Mouse (Mus musculus): ENCODE results near the gene Rnf6. TPM values are rescaled to one million over a fixed set of nuclear protein-coding genes. Genes with fewer than 3 reads are reported as not detected.
A peak's percentile ranks its signal among the peaks of the same experiment; 100 is the strongest.

Gene Rnf6
- 69.2 and 69.8 TPM in 2 replicates for total RNA-seq (2021)
- long read RNA-seq, transcript Rnf6-206 (5 exons, 3,452 nt): major isoform, 91 of 159 reads
- long read RNA-seq, transcript Rnf6-201 (5 exons, 2,388 nt): minor isoform, 11 of 159 reads
- long read RNA-seq, transcript Rnf6-208 (5 exons, 3,276 nt): minor isoform, 8 of 159 reads
- long read RNA-seq, partial matches to known transcripts: 35 of 159 reads
- long read RNA-seq, other reads (novel, unspliced or antisense): 14 of 159 reads

DNA sequence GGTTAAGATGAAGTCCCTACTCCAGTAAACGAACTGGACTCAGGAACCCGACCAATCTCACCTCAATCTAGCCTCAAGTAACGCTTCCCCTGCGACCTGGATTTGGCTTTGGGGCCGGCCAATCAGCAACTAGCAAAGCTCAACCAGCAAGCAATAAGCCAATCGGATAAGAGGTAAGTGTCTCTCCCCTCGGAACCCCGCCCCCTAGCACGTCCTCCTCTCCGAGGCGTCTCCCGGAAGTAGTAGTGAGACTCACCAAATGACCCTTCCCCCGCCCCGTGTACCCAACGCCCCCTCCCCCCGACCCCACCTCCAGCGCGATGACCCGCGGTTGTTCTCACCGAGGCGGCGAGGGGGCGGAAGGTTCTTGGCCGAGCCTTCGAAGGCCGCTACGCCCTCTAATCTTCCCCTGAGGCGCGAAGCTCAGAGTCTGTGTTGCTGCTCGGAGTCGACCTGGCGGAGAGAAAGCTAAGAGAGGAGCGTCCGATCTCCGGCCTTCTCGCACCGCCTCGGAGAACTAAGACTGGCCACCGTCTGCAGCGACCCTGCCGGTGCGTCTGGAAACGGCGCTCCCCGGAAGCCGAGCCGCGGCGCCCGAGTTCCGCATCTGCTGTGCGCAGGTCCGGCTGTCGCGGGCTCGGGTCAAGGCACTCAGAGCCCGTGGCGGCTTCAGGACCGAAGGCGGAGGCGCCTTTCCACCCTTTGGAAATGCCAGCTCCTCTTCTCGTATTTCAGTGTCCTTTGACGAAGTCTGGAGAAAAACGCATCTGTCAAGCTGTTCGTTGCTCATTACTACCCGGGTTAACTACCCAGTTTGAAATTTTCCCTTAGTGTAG, at the start of gene Rnf6:
Gene Rnf6 (minus strand): TSS at position 677 of the 836 bp plus-strand sequence.
- peak; percentile 92 for DNase-seq

DNA sequence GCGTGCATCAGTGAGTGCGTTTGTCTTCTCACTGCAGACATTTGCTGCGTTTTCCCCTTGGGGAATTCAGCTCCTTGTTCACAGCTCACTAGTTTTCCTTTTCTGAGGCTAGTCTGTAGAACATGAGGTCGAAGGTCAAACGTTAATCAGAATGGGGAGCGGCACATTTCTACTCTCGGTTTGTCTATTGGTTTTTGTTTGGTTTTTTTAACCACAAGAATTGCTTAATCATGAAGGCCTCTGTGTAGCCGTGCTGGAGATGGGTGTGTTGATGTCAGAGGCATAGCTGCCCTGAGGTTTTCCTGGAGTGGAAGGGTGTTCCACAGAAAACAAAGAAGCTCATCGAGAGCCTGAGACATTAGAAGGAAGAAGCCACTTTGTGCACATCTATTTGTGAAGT, 49.2 kb upstream of the Rnf6 start:
- no peak for DNase-seq

DNA sequence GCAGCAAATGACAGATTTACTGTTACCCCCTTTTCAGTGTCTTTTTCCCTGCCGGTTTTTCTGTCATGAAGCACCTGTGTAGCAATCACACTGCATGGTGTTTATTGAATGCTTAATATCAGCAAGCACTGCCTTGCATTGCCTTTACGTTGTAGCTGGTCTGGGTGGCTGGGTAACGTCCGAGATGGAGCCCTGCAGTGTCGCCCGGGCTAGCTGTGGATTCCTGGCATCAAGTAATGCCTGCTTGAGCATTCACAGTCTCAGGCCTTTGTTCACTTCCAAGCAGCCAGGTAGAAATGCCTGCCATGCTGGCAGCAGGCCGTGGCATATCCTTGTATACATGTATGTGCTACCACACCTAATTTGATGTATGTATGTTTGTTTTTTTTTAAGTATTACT, 46.4 kb upstream of the Rnf6 start:
- no peak for DNase-seq

DNA sequence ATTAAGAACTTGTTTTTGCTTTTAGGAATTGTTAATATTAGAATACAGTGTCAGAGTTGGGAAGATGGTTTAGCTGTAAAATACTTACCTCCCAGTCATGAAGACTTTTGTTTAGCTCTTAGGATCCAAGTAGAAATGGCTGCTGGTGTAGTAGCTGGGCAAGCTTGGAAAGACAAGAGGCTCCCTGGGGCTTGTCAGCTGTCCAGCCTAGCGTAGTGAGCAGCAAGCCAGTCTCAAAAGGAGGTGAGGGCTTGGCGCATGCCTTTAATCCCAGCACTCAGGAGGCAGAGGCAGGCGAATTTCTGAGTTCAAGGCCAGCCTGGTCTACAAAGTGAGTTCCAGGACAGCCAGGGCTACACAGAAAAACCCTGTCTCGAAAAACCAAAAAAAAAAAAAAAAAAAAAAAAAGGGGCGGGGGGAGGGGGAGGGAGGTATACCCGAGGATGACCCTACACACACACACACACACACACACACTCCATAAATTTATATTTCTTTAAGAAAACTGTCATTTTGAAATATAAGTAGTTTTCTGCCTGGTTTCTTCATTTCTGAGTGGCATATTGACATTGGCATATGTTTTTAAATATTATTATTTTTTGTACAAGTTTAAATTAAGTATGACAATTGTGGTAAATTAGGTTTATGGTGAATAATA, 44.7 kb upstream of the Rnf6 start:
- no peak for DNase-seq

DNA sequence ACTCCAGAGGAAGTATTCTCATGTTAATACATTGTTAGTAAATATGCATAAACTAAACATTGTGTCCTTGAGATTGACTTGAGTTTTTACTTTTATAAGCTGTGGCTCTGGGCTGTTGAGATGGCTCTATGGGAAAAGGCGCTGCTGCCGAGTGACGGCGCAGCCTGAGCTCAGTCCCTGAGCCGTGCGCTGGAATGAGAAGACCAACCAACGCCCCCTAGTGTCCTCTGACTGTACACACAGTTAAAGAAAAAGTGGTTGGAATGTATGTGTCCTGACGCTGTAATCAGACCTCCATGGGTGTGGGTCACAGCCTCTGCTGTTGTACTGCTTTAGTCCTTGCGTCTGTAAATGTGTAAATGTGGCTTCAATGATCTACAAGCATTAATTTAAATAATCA, 38.6 kb upstream of the Rnf6 start:
- no peak for DNase-seq

DNA sequence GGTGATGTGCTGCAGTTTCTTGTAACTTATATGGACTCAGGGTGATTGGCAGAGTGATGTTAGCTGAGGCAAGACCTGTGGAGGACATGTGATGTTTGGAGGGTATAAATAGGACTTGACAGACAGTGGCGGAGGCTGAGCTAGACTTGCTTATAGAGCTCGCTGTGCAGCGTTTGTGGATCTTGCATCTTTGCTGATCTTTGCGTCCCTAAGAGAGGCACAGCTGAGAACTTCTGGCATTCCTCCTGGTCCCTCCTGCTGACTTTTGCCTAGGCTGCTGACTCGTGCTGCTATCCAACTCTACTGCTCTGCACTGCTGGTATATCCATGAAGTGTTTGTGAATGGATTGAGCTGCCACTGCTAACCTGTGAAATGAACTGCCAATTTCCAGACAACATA, 32.3 kb upstream of the Rnf6 start:
- no peak for DNase-seq

DNA sequence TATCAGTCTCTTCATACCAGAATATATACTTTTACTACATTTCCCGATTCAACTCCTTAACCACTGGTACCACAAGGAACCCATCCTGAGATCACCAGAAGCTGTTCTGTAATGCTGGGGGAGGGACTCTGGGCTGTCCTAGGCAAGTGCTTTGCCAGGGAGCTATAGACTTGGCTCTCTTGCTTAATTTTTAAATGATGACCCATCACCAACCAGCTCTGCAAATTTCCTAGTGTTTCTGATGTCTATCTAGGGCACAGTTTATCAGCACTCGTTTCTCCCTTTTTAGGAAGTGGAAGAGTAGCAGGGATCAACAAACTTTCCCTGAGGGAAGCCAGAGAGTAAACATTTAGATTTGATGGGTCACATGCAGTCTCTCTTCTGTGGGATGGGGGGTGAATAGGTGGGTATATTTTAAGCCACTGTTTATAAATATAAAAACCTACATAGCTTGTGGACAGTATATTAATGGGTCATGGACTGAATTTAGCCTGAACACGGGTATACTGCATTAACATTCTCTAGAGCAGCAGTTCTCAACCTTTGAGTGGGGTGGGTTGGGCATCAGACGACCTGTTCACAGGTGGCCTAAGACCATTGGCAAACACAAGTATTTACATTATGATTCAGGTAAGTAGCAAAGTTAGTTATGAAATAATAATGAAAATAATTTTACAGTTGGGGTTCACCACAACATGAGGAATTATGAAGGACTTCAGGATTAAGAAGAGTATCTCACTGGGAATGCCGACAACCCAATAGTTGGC, 30.5 kb upstream of the Rnf6 start:
- DNase-seq: no peak

DNA sequence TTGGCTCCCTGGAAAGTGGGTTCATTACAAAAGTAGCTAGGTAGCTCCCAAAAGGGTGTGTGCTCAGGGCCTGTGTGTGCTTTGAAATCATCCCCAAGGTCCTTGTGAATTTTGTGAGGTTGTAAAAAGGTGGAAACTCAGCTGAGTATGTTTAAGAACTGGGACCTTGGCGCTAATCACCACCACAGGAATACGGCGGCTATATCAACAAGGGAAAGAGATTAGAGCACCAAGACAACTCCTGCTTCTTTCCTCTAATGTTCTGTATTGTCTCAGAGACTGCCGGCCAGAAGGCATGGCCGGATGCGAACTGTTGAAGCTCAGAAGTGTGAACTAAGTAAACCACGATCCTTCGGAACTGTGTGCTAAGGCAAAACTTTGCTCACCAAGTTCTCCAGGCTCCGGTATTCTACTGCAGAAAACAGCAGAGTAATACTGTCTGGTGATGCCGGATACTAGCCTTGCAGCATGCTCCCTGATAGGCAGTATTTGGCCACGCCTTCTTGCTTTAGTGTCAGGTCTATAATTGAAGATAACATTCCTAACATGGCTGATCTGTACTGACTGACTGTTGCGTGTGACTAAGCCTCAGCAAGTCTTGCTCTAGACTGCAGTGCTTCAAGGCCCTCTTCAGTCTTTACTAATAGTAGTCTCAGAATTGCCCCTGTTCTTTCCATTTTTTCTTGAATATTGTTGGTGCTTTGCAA, 29.2 kb upstream of the Rnf6 start:
- no peak for DNase-seq

DNA sequence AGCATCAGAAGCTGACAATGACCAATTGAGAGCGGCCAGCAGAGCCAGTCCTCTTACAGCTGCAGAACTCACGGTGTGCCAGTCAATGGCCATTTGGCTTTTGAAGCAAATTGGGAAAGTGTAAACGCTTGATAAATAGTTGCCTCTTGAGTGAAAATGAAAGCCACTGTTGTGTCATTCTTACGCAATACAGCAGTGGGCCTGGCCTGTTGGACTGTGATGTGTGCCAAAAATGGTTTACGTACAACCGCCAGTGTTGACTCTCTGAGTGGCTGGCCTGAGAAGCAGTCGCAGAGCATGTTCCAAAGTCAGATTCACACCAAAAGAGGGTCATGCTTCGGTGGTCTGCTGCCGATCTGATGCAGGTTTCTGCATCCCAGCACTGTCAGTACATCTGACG, 27.4 kb upstream of the Rnf6 start:
- no peak for DNase-seq

DNA sequence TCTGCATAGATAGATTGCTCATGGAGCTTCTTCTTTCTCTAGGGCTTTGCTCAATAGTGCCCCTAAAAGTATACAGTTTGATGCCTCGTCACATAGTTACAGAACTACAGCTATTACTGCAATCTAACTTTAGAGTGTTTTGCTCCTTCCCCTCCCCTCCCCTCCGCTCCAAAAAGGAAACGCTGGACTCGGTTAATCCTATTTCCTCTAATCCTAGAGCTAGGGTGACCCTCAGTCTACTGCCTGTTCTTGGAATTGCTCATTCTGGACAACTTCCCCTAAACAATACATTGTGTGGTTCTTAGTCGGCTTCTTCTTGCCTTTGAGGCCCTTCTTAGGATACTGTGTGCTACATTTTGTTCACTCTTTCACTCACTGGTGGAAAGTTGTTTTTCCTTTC, 26.4 kb upstream of the Rnf6 start:
- no peak for DNase-seq

DNA sequence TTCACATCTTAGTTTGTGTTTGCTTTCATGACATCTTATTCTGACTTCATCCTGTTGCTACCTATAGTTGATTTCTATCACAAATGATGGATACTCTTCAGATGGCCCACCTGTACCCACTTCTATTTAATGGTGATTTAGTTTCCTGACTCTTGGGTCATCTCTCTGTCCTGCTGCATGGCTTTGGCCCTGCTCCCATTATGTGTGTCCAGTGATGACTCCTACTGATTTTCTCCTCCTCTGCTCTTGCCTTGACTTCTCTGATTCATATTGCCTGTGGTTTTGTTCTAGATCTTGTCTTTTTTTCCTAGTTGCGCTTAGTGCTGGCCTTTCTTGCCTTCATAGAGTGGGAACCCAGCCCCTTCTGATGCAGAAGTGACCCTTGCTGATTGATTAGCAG, 25.0 kb upstream of the Rnf6 start:
- no peak for DNase-seq

DNA sequence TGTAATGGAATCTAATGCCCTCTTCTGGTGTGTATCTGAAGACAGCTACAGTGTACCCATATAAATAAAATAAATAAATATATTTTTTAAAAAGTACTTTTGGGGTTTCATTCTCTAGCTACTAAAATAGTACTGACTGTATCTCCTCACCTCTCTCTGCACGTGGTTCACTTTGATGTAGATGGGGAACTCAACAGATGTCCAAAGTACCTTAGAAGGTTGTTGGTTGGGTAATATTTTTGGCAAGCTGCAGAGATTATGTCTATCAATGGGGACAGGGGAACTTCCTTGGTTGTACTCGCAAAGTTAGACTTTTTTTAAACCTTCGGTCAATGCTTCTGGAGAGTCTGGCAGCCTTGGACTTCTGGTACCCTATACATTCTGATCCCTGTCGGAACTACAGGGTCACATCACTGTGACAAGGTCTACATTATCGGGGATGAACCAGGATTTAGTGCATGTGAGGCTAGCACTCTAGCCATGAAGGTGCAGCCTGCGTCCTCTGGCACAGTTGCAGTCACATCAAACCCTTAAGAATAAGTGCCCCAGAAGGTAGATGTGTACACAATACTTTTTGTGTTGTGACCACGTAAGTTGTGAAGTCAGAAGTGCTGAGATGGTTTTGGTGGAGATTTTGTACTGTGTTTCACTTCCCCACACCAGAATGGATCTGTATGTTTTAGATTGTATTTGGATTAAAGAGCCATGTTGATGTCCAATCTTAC, 24.5 kb upstream of the Rnf6 start:
- DNase-seq: no peak

DNA sequence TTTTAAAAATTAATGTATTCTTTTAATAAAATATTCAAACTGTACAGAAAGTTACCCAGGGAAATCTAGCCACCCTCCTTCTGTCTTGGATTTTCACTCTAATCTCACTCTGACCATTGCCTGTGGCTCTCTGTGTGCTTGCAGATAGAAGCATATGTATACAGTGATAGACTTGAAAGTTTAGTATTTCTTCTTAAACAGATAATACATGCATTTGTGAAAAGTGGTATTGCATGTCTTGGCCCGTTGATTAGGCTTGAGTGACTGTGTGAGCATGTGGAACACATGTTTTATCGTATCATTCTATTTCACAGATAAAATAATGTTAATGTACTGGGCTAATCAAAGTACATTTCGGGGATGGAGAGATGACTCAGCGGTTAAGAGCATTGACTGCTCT, 23.8 kb upstream of the Rnf6 start:
- no peak for DNase-seq

DNA sequence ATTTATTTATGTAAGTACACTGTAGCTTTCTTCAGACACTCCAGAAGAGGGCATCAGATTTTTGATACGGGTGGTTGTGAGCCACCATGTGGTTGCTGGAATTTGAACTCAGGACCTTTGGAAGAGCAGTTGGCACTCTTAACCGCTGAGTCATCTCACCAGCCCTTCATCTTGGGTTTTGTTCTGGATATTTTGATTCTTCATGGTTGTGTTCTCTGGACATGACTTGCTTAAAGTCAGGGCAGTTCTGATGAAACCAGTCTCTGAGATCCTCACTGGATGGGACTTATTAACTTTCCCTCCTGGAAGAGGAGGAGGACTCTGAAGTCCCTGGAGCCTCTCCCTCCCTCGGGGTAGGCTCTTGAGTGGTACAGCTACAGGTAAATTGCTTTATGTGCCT, 19.8 kb upstream of the Rnf6 start:
- DNase-seq: no peak

DNA sequence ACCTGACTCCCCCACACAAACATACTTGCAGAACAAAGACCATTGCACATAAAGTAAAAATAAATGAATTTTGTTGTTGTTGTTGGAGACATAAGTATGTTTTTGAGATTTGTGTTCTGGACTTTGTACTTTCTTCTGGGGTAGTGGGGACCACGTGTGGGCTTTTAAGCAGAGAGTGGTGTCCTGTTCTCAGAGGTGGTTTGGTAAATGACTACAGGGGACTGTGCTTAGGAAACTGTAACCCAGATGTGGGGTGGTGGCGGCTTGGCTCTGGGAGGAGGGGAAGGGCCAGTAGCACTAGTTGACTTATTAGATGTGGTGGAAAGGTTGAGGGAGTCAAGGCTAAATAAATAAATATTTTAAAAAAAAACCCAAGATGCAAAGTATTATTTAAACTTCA, 19.4 kb upstream of the Rnf6 start:
- DNase-seq: no peak

DNA sequence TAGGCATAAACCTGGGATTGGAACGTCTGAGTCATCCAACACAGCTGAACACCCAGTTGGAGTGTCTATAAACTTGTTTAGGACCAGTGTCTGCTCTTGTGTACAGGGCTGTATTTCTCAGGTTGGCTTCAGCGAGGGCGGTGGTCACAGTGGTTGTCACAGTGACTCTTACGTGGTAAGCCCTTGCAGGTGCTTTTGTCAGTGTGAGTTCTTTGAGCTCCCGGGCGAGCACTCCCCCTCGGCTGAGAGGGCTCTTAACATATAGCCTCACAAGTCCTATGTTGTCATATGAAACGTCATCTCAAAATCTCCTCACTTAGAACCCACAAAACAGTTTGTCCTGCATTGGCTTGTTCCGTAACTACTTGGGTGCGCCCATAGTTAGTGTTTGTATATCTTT, 16.9 kb upstream of the Rnf6 start:
- no peak for DNase-seq

DNA sequence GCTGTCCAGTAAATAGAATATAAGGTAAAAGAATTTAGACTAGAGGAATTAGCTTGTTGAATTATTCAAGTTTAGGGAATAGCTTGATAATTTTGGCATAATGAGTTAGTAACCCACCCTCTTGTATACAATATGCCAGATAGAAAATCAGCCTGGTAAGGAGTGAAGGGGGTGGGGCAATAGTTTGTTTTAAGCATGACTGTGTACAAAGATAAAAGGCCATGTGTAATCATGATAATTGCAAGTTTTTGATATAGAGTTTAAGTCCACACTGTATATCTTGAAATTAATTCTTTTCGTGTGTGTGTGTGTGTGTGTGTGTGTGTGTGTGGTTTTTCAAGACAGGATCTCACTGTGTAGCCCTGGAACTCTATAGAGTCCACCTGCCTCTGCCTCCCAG, 13.0 kb upstream of the Rnf6 start:
- no peak for DNase-seq

DNA sequence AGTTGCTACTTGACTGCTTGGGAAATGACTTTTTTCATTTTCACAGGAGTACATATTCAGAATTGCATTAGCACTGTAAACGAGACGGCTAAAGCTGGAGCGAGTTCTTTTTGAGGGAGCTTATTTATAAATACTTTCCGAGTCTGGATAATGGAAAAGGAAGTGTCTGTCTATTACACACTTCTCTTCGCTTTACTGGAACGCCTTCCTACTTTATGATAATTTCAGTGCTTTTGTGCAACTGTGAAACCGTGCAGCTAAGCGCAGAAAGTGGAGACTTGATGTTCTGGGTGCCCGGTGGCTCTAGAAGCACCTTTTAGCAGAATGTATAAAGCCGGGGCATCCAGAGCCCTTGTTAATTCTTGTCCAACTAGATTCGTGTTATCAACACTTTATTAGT, 11.5 kb upstream of the Rnf6 start:
- no peak for DNase-seq

DNA sequence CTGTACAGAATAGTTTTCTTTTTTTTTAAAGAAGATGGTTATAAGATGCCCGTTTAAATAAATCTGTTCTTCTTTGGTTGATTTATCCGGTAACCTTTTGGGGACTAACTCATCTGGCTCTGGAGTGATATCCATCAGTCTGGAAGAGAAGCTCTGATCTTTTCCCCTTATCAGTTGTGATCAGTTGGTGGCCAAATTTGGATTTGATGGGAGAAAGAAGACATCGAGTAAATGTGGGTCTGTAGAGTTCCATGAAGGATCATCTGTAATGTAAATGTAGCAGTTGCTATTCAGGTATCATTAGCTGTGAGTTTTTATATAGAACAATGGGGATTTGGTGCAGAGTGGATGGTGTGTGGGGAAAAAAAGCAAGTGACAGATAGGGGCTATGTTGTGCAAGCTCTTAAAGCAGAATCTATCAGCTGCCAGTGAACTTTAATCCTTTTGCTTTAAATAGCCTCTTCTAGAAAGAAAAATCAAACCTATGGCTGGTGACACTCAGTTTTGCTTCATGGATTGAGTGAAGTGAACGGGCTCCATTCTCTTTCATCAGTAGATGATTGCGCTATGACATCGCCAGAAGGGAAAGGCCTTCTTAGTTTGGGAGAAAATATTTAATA, 10.8 kb upstream of the Rnf6 start:
- no peak for DNase-seq

DNA sequence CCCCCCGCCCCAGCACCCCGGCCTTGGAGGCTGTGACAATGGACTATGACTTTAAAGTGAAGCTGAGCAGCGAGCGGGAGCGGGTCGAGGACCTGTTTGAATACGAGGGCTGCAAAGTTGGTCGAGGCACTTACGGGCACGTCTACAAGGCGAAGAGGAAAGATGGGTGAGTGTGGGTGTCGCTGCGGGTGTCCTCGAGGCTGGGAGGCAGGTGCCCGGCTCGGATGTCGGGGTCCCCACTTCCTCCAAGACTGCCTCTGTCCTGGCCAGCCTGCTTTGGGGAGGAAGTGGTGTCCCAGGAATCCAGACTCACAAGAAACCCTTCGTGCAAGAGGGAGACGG, 10.3 kb upstream of the Rnf6 start:
- peak; percentile 45 for DNase-seq

All from adrenal gland, postnatal 25 days (tissue).